In the genomic region with DNA sequence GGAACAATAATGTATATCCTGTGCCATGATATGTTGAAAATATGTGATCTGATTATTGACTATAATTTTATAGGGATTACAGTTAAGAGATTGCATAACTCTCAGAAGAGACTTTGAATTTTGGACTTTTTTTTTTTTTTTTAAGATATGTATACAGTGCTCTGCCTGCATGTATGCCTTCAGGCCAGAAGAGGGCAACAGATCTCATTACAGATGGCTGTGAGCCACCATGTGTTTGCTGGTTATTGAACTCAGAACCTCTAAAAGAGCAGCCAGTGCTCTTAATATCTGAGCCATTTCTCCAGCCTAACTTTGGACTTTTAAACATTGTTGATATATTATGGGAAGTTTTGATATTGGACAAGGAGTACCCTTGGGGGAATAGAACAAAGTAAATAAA, we compare ENCODE assay signal across 8 mouse cellular contexts. TPM values are rescaled to one million over a fixed set of nuclear protein-coding genes. Genes with fewer than 3 reads are reported as not detected.
DNase-seq lines count a peak whose midpoint lies in the region; ATAC-seq and TF ChIP-seq lines count a peak whose summit lies in the region.

No protein-coding gene starts in this region.

- peaks cover 11% of the 10 kb centered on the region for H3K36me3 ChIP-seq in forebrain, embryonic 16.5 days (ENCODE audit: control insufficient read depth, insufficient read depth)

- H3K9me3 ChIP-seq in forebrain, embryonic 16.5 days (ENCODE audit: control insufficient read depth, low read length) = no peaks in the 10 kb centered on the region

- no peak overlapping the region for H3K4me3 ChIP-seq in gastrocnemius, adult 2 months
- no peak overlapping the region for H3K4me3 ChIP-seq in lung, adult 2 months (replicated peaks; ENCODE audit: extremely low read depth, low read depth, low read length)
- H3K4me3 ChIP-seq in forebrain, embryonic 16.5 days (replicated peaks; ENCODE audit: low read length) = no peak overlapping the region

- no peak for TF ChIP-seq POLR2A in lung, adult 2 months (IDR thresholded peaks at IDR 0.05; ENCODE audit: borderline replicate concordance, extremely low read depth, low read depth, low read length)

- no peak overlapping the region for H3K27ac ChIP-seq in gastrocnemius, adult 2 months
- no peak overlapping the region for H3K27ac ChIP-seq in forebrain, embryonic 16.5 days (ENCODE audit: low read length)

- TF ChIP-seq CTCF in gastrocnemius, adult 2 months (IDR thresholded peaks at IDR 0.05) = peak; percentile 61
- peak; percentile 35; the same call in 1 of the 2 replicates for TF ChIP-seq CTCF in lung, adult 2 months (IDR thresholded peaks at IDR 0.05; ENCODE audit: insufficient read depth, low read length)

- no peak for DNase-seq in gastrocnemius, adult 2 months
- DNase-seq in gastrocnemius, postnatal 25 days = no peak
- DNase-seq in right cerebral cortex, adult 2 months (ENCODE audit: low spot score in 2 of 2) = peak; percentile 21 to 24
- no peak for DNase-seq in right cerebral cortex, postnatal 14 days
- peak; percentile 12 for DNase-seq in embryo, embryonic 9.5 days (ENCODE audit: extremely low spot score)
- no peak for DNase-seq in lung, adult 2 months
- no peak for DNase-seq in cerebellum, adult 11 months

- no peak for ATAC-seq in forebrain, embryonic 16.5 days

- H3K4me2 ChIP-seq in forebrain, embryonic 16.5 days (ENCODE audit: low read length) = no peak overlapping the region

- intact Hi-C loops in gastrocnemius, adult 2 months (cut with DNase I) = loop anchor here (5.0 kb wide), 1 partner anchor 101 kb away; no protein-coding TSS in a partner anchor

- no peak overlapping the region for H3K9ac ChIP-seq in forebrain, embryonic 16.5 days (replicated peaks; ENCODE audit: low read depth, low read length)

- H3K4me1 ChIP-seq in lung, adult 2 months (ENCODE audit: control insufficient read depth, insufficient read depth, low read length) = no peaks in the 10 kb centered on the region
- H3K4me1 ChIP-seq in forebrain, embryonic 16.5 days (replicated peaks; ENCODE audit: control insufficient read depth, insufficient read depth, low read length) = no peaks in the 10 kb centered on the region

- H3K27me3 ChIP-seq in forebrain, embryonic 16.5 days (replicated peaks; ENCODE audit: control insufficient read depth, insufficient read depth, low read length) = no peaks in the 10 kb centered on the region

RNA-seq across cellular contexts. Expression of gene Vps35, which starts 12.1 kb away (rescaled TPM):
- total RNA-seq in gastrocnemius, adult 2 months (2021) = 10 to 100 TPM; 56.4 to 60.1 TPM
- total RNA-seq in gastrocnemius, postnatal 25 days (2021) = 10 to 100 TPM; 47.0 to 48.0 TPM
- 11.9 and 19.9 TPM in 2 replicates for polyA plus RNA-seq in lung, adult 2 months (2012; rRNA removed)
- 202 and 223 TPM in 2 replicates for polyA plus RNA-seq in forebrain, embryonic 16.5 days (2015; fragmentation: Nextera tagmentation; extraction: Ambion mirVana)

RNA-seq across cellular contexts. Expression of gene Orc6, which starts 12.3 kb away (rescaled TPM):
- 1 to 10 TPM; 3.8 to 5.3 TPM for total RNA-seq in gastrocnemius, adult 2 months (2021)
- total RNA-seq in gastrocnemius, postnatal 25 days (2021) = 1 to 10 TPM; 4.7 to 4.9 TPM
- 10.1 and 11.9 TPM in 2 replicates for polyA plus RNA-seq in lung, adult 2 months (2012; rRNA removed)
- 83.1 and 83.4 TPM in 2 replicates for polyA plus RNA-seq in forebrain, embryonic 16.5 days (2015; fragmentation: Nextera tagmentation; extraction: Ambion mirVana)

Comparison
In these comparisons a context has a peak if more than half of its experiments do, and no peak if none do; other contexts are left out.
1. DNase-seq: peak in right cerebral cortex, adult 2 months (2 of 2) and embryo, embryonic 9.5 days (single experiment); none in gastrocnemius, adult 2 months (single experiment), gastrocnemius, postnatal 25 days (single experiment), right cerebral cortex, postnatal 14 days (single experiment), lung, adult 2 months (single experiment) and cerebellum, adult 11 months (single experiment).